ENCODE assay signal across 23 mouse cellular contexts in the genomic region with DNA sequence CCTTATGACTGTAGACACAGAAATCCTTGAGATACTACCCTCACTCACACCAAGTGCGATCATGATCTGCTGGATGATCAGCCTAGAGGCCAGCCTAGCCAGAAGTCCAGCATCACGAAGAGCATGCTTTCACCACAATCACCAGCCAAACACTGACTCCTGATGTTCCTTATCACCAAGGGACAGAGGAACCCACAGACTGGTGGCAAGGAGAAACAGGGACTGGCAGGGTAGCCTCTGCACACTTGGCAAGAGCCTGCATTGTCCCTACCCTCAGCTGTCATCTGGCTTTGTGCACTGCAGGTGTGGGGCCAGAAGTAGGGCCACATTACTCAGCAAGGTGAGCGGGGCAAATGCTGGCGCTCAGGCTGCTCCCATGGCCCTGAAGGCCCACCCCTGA. TPM values are rescaled to one million over a fixed set of nuclear protein-coding genes. Genes with fewer than 3 reads are reported as not detected.
DNase-seq lines count a peak whose midpoint lies in the region; ATAC-seq and TF ChIP-seq lines count a peak whose summit lies in the region.
"Had no signal": no experiment of that assay in that cellular context is flagged by ENCODE, and none has a peak within 500 bp of the region (broad histone marks: within the 10 kb centered on the region; RNA-seq: fewer than 3 reads in every experiment).

No protein-coding gene starts in this region.

- H3K27me3 ChIP-seq in midbrain, embryonic 13.5 days = no peaks in the 10 kb centered on the region
- H3K27me3 ChIP-seq in midbrain, embryonic 11.5 days (ENCODE audit: control insufficient read depth, insufficient read depth, low read length) = no peaks in the 10 kb centered on the region
- no peaks in the 10 kb centered on the region for H3K27me3 ChIP-seq in liver, embryonic 14.5 days (ENCODE audit: control insufficient read depth, insufficient read depth, low read length)
- H3K27me3 ChIP-seq: embryonic facial prominence, embryonic 15.5 days; heart, embryonic 15.5 days had no signal

- peaks cover 100% of the 10 kb centered on the region for H3K36me3 ChIP-seq in midbrain, embryonic 13.5 days
- peaks cover 45% of the 10 kb centered on the region for H3K36me3 ChIP-seq in midbrain, embryonic 11.5 days (ENCODE audit: control insufficient read depth, insufficient read depth, low read length)
- no peaks in the 10 kb centered on the region for H3K36me3 ChIP-seq in liver, embryonic 14.5 days (replicated peaks; ENCODE audit: control insufficient read depth, insufficient read depth, low read depth)

- H3K9ac ChIP-seq in midbrain, embryonic 13.5 days (replicated peaks) = 0 out of 2 replicates have a peak overlapping the region, but pooled peaks have one; percentile 19
- no peak overlapping the region for H3K9ac ChIP-seq in midbrain, embryonic 11.5 days (ENCODE audit: low read length)
- no peak overlapping the region for H3K9ac ChIP-seq in liver, embryonic 14.5 days (replicated peaks)
- H3K9ac ChIP-seq: embryonic facial prominence, embryonic 15.5 days; heart, embryonic 15.5 days; hindbrain, embryonic 14.5 days had no signal

- H3K9me3 ChIP-seq in midbrain, embryonic 13.5 days = no peaks in the 10 kb centered on the region
- no peaks in the 10 kb centered on the region for H3K9me3 ChIP-seq in midbrain, embryonic 11.5 days (ENCODE audit: control insufficient read depth, low read length)
- H3K9me3 ChIP-seq in liver, embryonic 14.5 days (ENCODE audit: control insufficient read depth, low read length) = no peaks in the 10 kb centered on the region
- H3K9me3 ChIP-seq: embryonic facial prominence, embryonic 15.5 days; forebrain, embryonic 10.5 days; heart, embryonic 15.5 days; hindbrain, embryonic 10.5 days had no signal

- H3K4me3 ChIP-seq in midbrain, embryonic 13.5 days (replicated peaks) = no peak overlapping the region
- no peak overlapping the region for H3K4me3 ChIP-seq in midbrain, embryonic 11.5 days (ENCODE audit: low read depth, low read length)
- no peak overlapping the region for H3K4me3 ChIP-seq in liver, embryonic 14.5 days (ENCODE audit: insufficient read depth in 1 of 2, low read depth in 2 of 2, low read length in 2 of 2)
- H3K4me3 ChIP-seq: embryonic facial prominence, embryonic 15.5 days; erythroblast, embryonic 14.5 days; forebrain, embryonic 10.5 days; heart, adult 2 months; heart, embryonic 15.5 days; hindbrain, embryonic 10.5 days had no signal

- no peak for TF ChIP-seq CTCF in liver, embryonic 14.5 days (IDR thresholded peaks at IDR 0.05; ENCODE audit: low read depth)

- H3K4me2 ChIP-seq in midbrain, embryonic 13.5 days (replicated peaks) = no peak overlapping the region
- H3K4me2 ChIP-seq in midbrain, embryonic 11.5 days = no peak overlapping the region
- no peak overlapping the region for H3K4me2 ChIP-seq in liver, embryonic 14.5 days (ENCODE audit: low read depth)
- H3K4me2 ChIP-seq: embryonic facial prominence, embryonic 15.5 days; heart, embryonic 11.5 days; heart, embryonic 15.5 days; hindbrain, embryonic 14.5 days had no signal

- no peak for ATAC-seq in midbrain, embryonic 13.5 days
- no peak for ATAC-seq in midbrain, embryonic 11.5 days (ENCODE audit: low FRiP score)
- ATAC-seq in liver, embryonic 14.5 days (ENCODE audit: insufficient read depth) = peak; percentile 62; the same call in 1 of the 2 replicates
- peak; percentile 82 for ATAC-seq in megakaryocyte progenitor cell, adult 5-6 weeks (replicated peaks; ENCODE audit: poor library complexity)
- ATAC-seq: forebrain, embryonic 14.5 days had no signal

- peaks cover 26% of the 10 kb centered on the region; the same call in 1 of the 2 replicates for H3K4me1 ChIP-seq in midbrain, embryonic 13.5 days (replicated peaks)
- H3K4me1 ChIP-seq in midbrain, embryonic 11.5 days (ENCODE audit: control insufficient read depth, insufficient read depth, low read length) = no peaks in the 10 kb centered on the region
- H3K4me1 ChIP-seq in liver, embryonic 14.5 days (replicated peaks; ENCODE audit: control insufficient read depth in 2 of 2, insufficient read depth in 2 of 2, low read length in 1 of 2) = no peaks in the 10 kb centered on the region
- H3K4me1 ChIP-seq: embryonic facial prominence, embryonic 15.5 days; heart, embryonic 15.5 days had no signal

- DNase-seq in midbrain, embryonic 11.5 days (ENCODE audit: low spot score, missing footprints) = no peak
- DNase-seq in c-Kit-positive CD71-positive TER-119-negative erythroid progenitor cells, embryonic 14.5 days (ENCODE audit: low read depth) = peak; percentile 10
- DNase-seq in liver, embryonic 14.5 days (ENCODE audit: low read depth in 3 of 3, low spot score in 3 of 3) = peak in 1 of 3 experiments; percentile 12
- no peak for DNase-seq in heart, adult 11 months
- no peak for DNase-seq in heart, postnatal 4 days
- no peak for DNase-seq in urinary bladder, adult 18-20 months (ENCODE audit: low spot score in 2 of 2)
- DNase-seq: adrenal gland, postnatal 14 days; cerebellum, adult 18-20 months; cerebellum, adult 9-11 months; cerebellum, postnatal 36 days; embryo, embryonic 11 days; heart, adult 2 months; heart, postnatal 14 days had no signal

- TF ChIP-seq EP300 in liver, embryonic 14.5 days (IDR thresholded peaks at IDR 0.05; ENCODE audit: low read depth) = 0 out of 2 replicates have a peak, but pooled peaks have one; percentile 21

- WGBS in midbrain, embryonic 13.5 days = 95% methylated on average over 4 of the region's 4 CpGs
- 93% methylated on average over 4 of the region's 4 CpGs for WGBS in midbrain, embryonic 11.5 days
- WGBS in liver, embryonic 14.5 days (ENCODE audit: insufficient replicate concordance) = 30% methylated on average over 4 of the region's 4 CpGs

- no peak overlapping the region for H3K27ac ChIP-seq in midbrain, embryonic 13.5 days
- no peak overlapping the region for H3K27ac ChIP-seq in midbrain, embryonic 11.5 days (ENCODE audit: low read depth, low read length)
- H3K27ac ChIP-seq in liver, embryonic 14.5 days = no peak overlapping the region
- H3K27ac ChIP-seq: embryonic facial prominence, embryonic 15.5 days; forebrain, embryonic 10.5 days; heart, adult 2 months; heart, embryonic 15.5 days; hindbrain, embryonic 14.5 days had no signal

RNA-seq across cellular contexts. Expression of gene Plxna1, which starts 37.6 kb away (rescaled TPM):
- polyA plus RNA-seq in midbrain, embryonic 13.5 days (2015; fragmentation: Nextera tagmentation; extraction: Ambion mirVana) = 53.1 and 69.4 TPM in 2 replicates
- 24.5 and 29.1 TPM in 2 replicates for polyA plus RNA-seq in midbrain, embryonic 11.5 days (2014; fragmentation: Nextera tagmentation; extraction: Ambion mirVana)
- polyA plus RNA-seq in liver, embryonic 14.5 days (2012; rRNA removed) = 2.6 TPM in 2 replicates
- polyA plus RNA-seq in liver, embryonic 14.5 days (2014; fragmentation: Nextera tagmentation; extraction: Ambion mirVana) = 1.7 TPM in 2 replicates
- 1.2 and 3.6 TPM in 2 replicates for total RNA-seq in megakaryocyte progenitor cell, adult 5-6 weeks (2015)
- total RNA-seq in megakaryocyte progenitor cell, adult 5-6 weeks (2017) = 0.50 and 3.1 TPM in 2 replicates
- total RNA-seq in heart, postnatal 4 days (2021) = 10 to 100 TPM; 37.6 to 39.7 TPM

Comparison
In these comparisons a context has a peak if more than half of its experiments do, and no peak if none do; other contexts are left out.
1. ATAC-seq: peak in liver, embryonic 14.5 days (single experiment) and megakaryocyte progenitor cell, adult 5-6 weeks (single experiment); none in midbrain, embryonic 13.5 days (single experiment) and midbrain, embryonic 11.5 days (single experiment).